ENCODE assay signal across 9 mouse cellular contexts in genomic region chr15:98616362-98617175, GRCm38 (mm10). TPM values are rescaled to one million over a fixed set of nuclear protein-coding genes. Genes with fewer than 3 reads are reported as not detected.
DNase-seq lines count a peak whose midpoint lies in the region; ATAC-seq and TF ChIP-seq lines count a peak whose summit lies in the region.
"Had no signal": no experiment of that assay in that cellular context is flagged by ENCODE, and none has a peak within 500 bp of the region (broad histone marks: within the 10 kb centered on the region; RNA-seq: fewer than 3 reads in every experiment).

No protein-coding gene starts in this region.

- no peaks in the 10 kb centered on the region for H3K9me3 ChIP-seq in lung, postnatal 0 days (ENCODE audit: low read length)
- H3K9me3 ChIP-seq in kidney, embryonic 16.5 days (ENCODE audit: low read length), result no peaks in the 10 kb centered on the region
- H3K9me3 ChIP-seq in neural tube, embryonic 15.5 days (replicated peaks), result no peaks in the 10 kb centered on the region

- no peak for TF ChIP-seq EP300 in lung, postnatal 0 days (IDR thresholded peaks at IDR 0.05)

- peak; percentile 35; the same call in 1 of the 2 replicates for ATAC-seq in lung, postnatal 0 days
- 0 out of 2 replicates have a peak, but pooled peaks have one; percentile 28 for ATAC-seq in kidney, embryonic 16.5 days (ENCODE audit: low FRiP score, low TSS enrichment)
- ATAC-seq in neural tube, embryonic 15.5 days (ENCODE audit: low FRiP score), result no peak

- no peak for TF ChIP-seq POLR2A in lung, adult 2 months (IDR thresholded peaks at IDR 0.05; ENCODE audit: borderline replicate concordance, extremely low read depth, low read depth, low read length)

- H3K9ac ChIP-seq in lung, postnatal 0 days (replicated peaks; ENCODE audit: low read depth), result no peak overlapping the region
- 0 out of 2 replicates have a peak overlapping the region, but pooled peaks have one; percentile 41 for H3K9ac ChIP-seq in kidney, embryonic 16.5 days (replicated peaks; ENCODE audit: low read length)
- H3K9ac ChIP-seq in neural tube, embryonic 15.5 days (replicated peaks), result no peak overlapping the region

- no peak for DNase-seq in lung, postnatal 0 days (ENCODE audit: low spot score)
- no peak for DNase-seq in lung, adult 2 months
- DNase-seq in forelimb bud, embryonic 11.5 days (ENCODE audit: low read depth, low spot score), result peak; percentile 57
- DNase-seq in yolk sac, embryonic 10.5 days (ENCODE audit: low spot score), result no peak
- no peak for DNase-seq in right cerebral cortex, postnatal 25 days
- no peak for DNase-seq in ovary, adult 18-20 months (ENCODE audit: low spot score)

- no peak overlapping the region for H3K4me3 ChIP-seq in lung, postnatal 0 days (ENCODE audit: low read depth, low read length)
- H3K4me3 ChIP-seq in lung, adult 2 months (replicated peaks; ENCODE audit: extremely low read depth, low read depth, low read length), result no peak overlapping the region
- no peak overlapping the region for H3K4me3 ChIP-seq in kidney, embryonic 16.5 days (ENCODE audit: low read length)
- H3K4me3 ChIP-seq in neural tube, embryonic 15.5 days (replicated peaks), result no peak overlapping the region

- no peaks in the 10 kb centered on the region for H3K36me3 ChIP-seq in lung, postnatal 0 days (ENCODE audit: insufficient read depth, low read length)
- H3K36me3 ChIP-seq in kidney, embryonic 16.5 days (ENCODE audit: insufficient read depth, low read length), result no peaks in the 10 kb centered on the region
- H3K36me3 ChIP-seq in neural tube, embryonic 15.5 days, result no peaks in the 10 kb centered on the region

- 37% methylated on average over 20 of the region's 20 CpGs for WGBS in lung, postnatal 0 days
- 47% methylated on average over 20 of the region's 20 CpGs for WGBS in lung, adult 2 months
- WGBS in kidney, embryonic 16.5 days, result 31% methylated on average over 20 of the region's 20 CpGs
- 31% methylated on average over 20 of the region's 20 CpGs for WGBS in neural tube, embryonic 15.5 days

- no peak for TF ChIP-seq CTCF in lung, postnatal 0 days (IDR thresholded peaks at IDR 0.05)
- TF ChIP-seq CTCF in lung, adult 2 months (IDR thresholded peaks at IDR 0.05; ENCODE audit: insufficient read depth, low read length), result no peak

- H3K27me3 ChIP-seq in lung, postnatal 0 days (replicated peaks; ENCODE audit: insufficient read depth, low read length), result no peaks in the 10 kb centered on the region
- no peaks in the 10 kb centered on the region for H3K27me3 ChIP-seq in kidney, embryonic 16.5 days (ENCODE audit: insufficient read depth, low read length)
- H3K27me3 ChIP-seq in neural tube, embryonic 15.5 days (replicated peaks), result 0 out of 2 replicates have a peak, but pooled peaks cover 7% of the 10 kb centered on the region
- H3K27me3 ChIP-seq: Patski had no signal

- no peaks in the 10 kb centered on the region for H3K4me1 ChIP-seq in lung, postnatal 0 days (ENCODE audit: insufficient read depth, low read depth, low read length)
- no peaks in the 10 kb centered on the region for H3K4me1 ChIP-seq in lung, adult 2 months (ENCODE audit: control insufficient read depth, insufficient read depth, low read length)
- peaks cover 14% of the 10 kb centered on the region for H3K4me1 ChIP-seq in kidney, embryonic 16.5 days (ENCODE audit: insufficient read depth, low read length)
- H3K4me1 ChIP-seq in neural tube, embryonic 15.5 days, result peaks cover 18% of the 10 kb centered on the region

- no peak overlapping the region for H3K4me2 ChIP-seq in lung, postnatal 0 days (replicated peaks; ENCODE audit: low read depth, low read length)
- H3K4me2 ChIP-seq in kidney, embryonic 16.5 days (replicated peaks; ENCODE audit: low read depth, low read length), result peak overlapping the region; percentile 36
- H3K4me2 ChIP-seq in neural tube, embryonic 15.5 days, result 0 out of 2 replicates have a peak overlapping the region, but pooled peaks have one; percentile 30

- H3K27ac ChIP-seq in lung, postnatal 0 days (ENCODE audit: low read length), result no peak overlapping the region
- no peak overlapping the region for H3K27ac ChIP-seq in kidney, embryonic 16.5 days (ENCODE audit: low read length)
- no peak overlapping the region for H3K27ac ChIP-seq in neural tube, embryonic 15.5 days (replicated peaks)

RNA-seq across cellular contexts. Expression of gene Adcy6, which starts 6.7 kb away (rescaled TPM):
- 9.2 and 12.1 TPM in 2 replicates for polyA plus RNA-seq in lung, postnatal 0 days (2015; fragmentation: Nextera tagmentation; extraction: Ambion mirVana)
- polyA plus RNA-seq in lung, adult 2 months (2012; rRNA removed), result 52.3 and 62.8 TPM in 2 replicates
- 24.4 and 26.0 TPM in 2 replicates for polyA plus RNA-seq in kidney, embryonic 16.5 days (2015; fragmentation: Nextera tagmentation; extraction: Ambion mirVana)
- polyA plus RNA-seq in neural tube, embryonic 15.5 days (2015; fragmentation: Nextera tagmentation; extraction: Ambion mirVana), result 10.4 and 10.8 TPM in 2 replicates

RNA-seq across cellular contexts. Expression of gene Cacnb3, which starts 14.1 kb away (rescaled TPM):
- 7.4 and 10.7 TPM in 2 replicates for polyA plus RNA-seq in lung, postnatal 0 days (2015; fragmentation: Nextera tagmentation; extraction: Ambion mirVana)
- polyA plus RNA-seq in lung, adult 2 months (2012; rRNA removed), result 34.1 and 37.1 TPM in 2 replicates
- 34.4 and 34.9 TPM in 2 replicates for polyA plus RNA-seq in kidney, embryonic 16.5 days (2015; fragmentation: Nextera tagmentation; extraction: Ambion mirVana)
- polyA plus RNA-seq in neural tube, embryonic 15.5 days (2015; fragmentation: Nextera tagmentation; extraction: Ambion mirVana), result 108 and 128 TPM in 2 replicates

RNA-seq across cellular contexts. Expression of gene 4930415O20Rik, which starts 45.8 kb away (rescaled TPM):
- 0.31 TPM in 1 of 2 replicates, not detected in the other for polyA plus RNA-seq in lung, postnatal 0 days (2015; fragmentation: Nextera tagmentation; extraction: Ambion mirVana)
- polyA plus RNA-seq in lung, adult 2 months (2012; rRNA removed), result not detected in 2 replicates
- 0.41 and 0.69 TPM in 2 replicates for polyA plus RNA-seq in kidney, embryonic 16.5 days (2015; fragmentation: Nextera tagmentation; extraction: Ambion mirVana)
- not detected in 2 replicates for polyA plus RNA-seq in neural tube, embryonic 15.5 days (2015; fragmentation: Nextera tagmentation; extraction: Ambion mirVana)

RNA-seq across cellular contexts. Expression of gene Ccnt1, which starts 45.8 kb away (rescaled TPM):
- polyA plus RNA-seq in lung, postnatal 0 days (2015; fragmentation: Nextera tagmentation; extraction: Ambion mirVana), result 31.0 and 32.2 TPM in 2 replicates
- polyA plus RNA-seq in lung, adult 2 months (2012; rRNA removed), result 10.4 and 13.0 TPM in 2 replicates
- polyA plus RNA-seq in kidney, embryonic 16.5 days (2015; fragmentation: Nextera tagmentation; extraction: Ambion mirVana), result 64.4 and 76.4 TPM in 2 replicates
- 58.6 and 62.8 TPM in 2 replicates for polyA plus RNA-seq in neural tube, embryonic 15.5 days (2015; fragmentation: Nextera tagmentation; extraction: Ambion mirVana)

RNA-seq across cellular contexts. Expression of gene Ddx23, which starts 46.1 kb away (rescaled TPM):
- 14.5 and 17.5 TPM in 2 replicates for polyA plus RNA-seq in lung, postnatal 0 days (2015; fragmentation: Nextera tagmentation; extraction: Ambion mirVana)
- 28.4 and 38.9 TPM in 2 replicates for polyA plus RNA-seq in lung, adult 2 months (2012; rRNA removed)
- 19.0 and 27.1 TPM in 2 replicates for polyA plus RNA-seq in kidney, embryonic 16.5 days (2015; fragmentation: Nextera tagmentation; extraction: Ambion mirVana)
- polyA plus RNA-seq in neural tube, embryonic 15.5 days (2015; fragmentation: Nextera tagmentation; extraction: Ambion mirVana), result 20.6 and 21.0 TPM in 2 replicates
